Mouse (Mus musculus) heart, postnatal 0 days (tissue): ENCODE data around the gene H13.

Source experiments
- CTCF ChIP-seq: IDR thresholded peaks from 2 replicates; pipeline ENCODE4 v1.5.1; 2016; ENCODE audit warnings: antibody characterized with exemption, control low read depth, low read depth
- EP300 ChIP-seq: IDR thresholded peaks from 2 replicates; pipeline ENCODE4 v1.6.1; 2016; ENCODE audit warnings: antibody characterized with exemption, low read depth

GRCm38 (mm10) chr2:152736090-152736601, 66.9 kb downstream of the H13 start, which contains the start of gene Id1:
- TF ChIP-seq EP300 (no peak), CTCF (no peak)
